Mouse (Mus musculus) liver, embryonic 13.5 days (tissue): Measurements from ENCODE around the gene Dynlt1b. TPM values are rescaled to one million over a fixed set of nuclear protein-coding genes. Genes with fewer than 3 reads are reported as not detected.
"Not testable (repeated sequence)": the region's sequence is repeated elsewhere in the genome, so short reads cannot be mapped to it uniquely, and the experiment has no call there.

Experiments used
- ATAC-seq: fragments of 200-750 bp; cut with Nextera tagmentation; 2 replicates; pipeline ENCODE4 v1.8.0; 2017; ENCODE audit warnings: low read depth, mild to moderate bottlenecking, moderate number of reproducible peaks, moderate library complexity
- DNase-seq: peaks from one replicate; pipeline ENCODE4 v3.0.0; 2022
- H3K27ac ChIP-seq: fragments of 300-500 bp; sonication (generic); 2 replicates; pipeline ENCODE4 v1.5.1; 2015; ENCODE audit warnings: moderate library complexity, mild to moderate bottlenecking, inconsistent platforms
- H3K27me3 ChIP-seq: fragments of 300-500 bp; sonication (generic); 2 replicates; pipeline ENCODE4 v1.6.1; 2015; ENCODE audit warnings: mild to moderate bottlenecking, inconsistent platforms
- H3K36me3 ChIP-seq: fragments of 300-500 bp; sonication (generic); 2 replicates; pipeline ENCODE4 v1.6.1; 2015; ENCODE audit warnings: mild to moderate bottlenecking, inconsistent platforms
- H3K4me1 ChIP-seq: fragments of 300-500 bp; sonication (generic); replicated peaks from 2 replicates; pipeline ENCODE4 v1.6.1; 2015; ENCODE audit warnings: inconsistent platforms
- H3K4me2 ChIP-seq: fragments of 300-500 bp; sonication (generic); 2 replicates; pipeline ENCODE4 v1.6.1; 2015; ENCODE audit warnings: inconsistent platforms, mild to moderate bottlenecking, moderate library complexity
- H3K4me3 ChIP-seq: fragments of 300-500 bp; sonication (generic); replicated peaks from 2 replicates; pipeline ENCODE4 v1.5.1; 2015; ENCODE audit warnings: mild to moderate bottlenecking, inconsistent platforms
- H3K9ac ChIP-seq: fragments of 300-500 bp; sonication (generic); 2 replicates; pipeline ENCODE4 v1.6.1; 2015; ENCODE audit warnings: mild to moderate bottlenecking, inconsistent platforms
- H3K9me3 ChIP-seq: fragments of 300-500 bp; sonication (generic); replicated peaks from 2 replicates; pipeline ENCODE4 v1.6.1; 2016; ENCODE audit warnings: inconsistent platforms
- WGBS: fragments of 180-500 bp; shearing (Covaris S2); methylation state at CpG from one replicate; pipeline ENCODE4 v1.1.7; 2015; ENCODE audit not compliant: insufficient replicate concordance; 5-methylcytosine and 5-hydroxymethylcytosine counted together
- polyA plus RNA-seq: library from polyadenylated mRNA; unstranded; fragments of >200 nt; fragmentation: Nextera tagmentation; extraction: Ambion mirVana; gene quantifications from 2 replicates; pipeline ENCODE4 v1.2.1, GENCODE M21; 2015

Dynlt1b gene
- polyA plus RNA-seq, 1 experiment from 2014 or later = 224 TPM

DNA sequence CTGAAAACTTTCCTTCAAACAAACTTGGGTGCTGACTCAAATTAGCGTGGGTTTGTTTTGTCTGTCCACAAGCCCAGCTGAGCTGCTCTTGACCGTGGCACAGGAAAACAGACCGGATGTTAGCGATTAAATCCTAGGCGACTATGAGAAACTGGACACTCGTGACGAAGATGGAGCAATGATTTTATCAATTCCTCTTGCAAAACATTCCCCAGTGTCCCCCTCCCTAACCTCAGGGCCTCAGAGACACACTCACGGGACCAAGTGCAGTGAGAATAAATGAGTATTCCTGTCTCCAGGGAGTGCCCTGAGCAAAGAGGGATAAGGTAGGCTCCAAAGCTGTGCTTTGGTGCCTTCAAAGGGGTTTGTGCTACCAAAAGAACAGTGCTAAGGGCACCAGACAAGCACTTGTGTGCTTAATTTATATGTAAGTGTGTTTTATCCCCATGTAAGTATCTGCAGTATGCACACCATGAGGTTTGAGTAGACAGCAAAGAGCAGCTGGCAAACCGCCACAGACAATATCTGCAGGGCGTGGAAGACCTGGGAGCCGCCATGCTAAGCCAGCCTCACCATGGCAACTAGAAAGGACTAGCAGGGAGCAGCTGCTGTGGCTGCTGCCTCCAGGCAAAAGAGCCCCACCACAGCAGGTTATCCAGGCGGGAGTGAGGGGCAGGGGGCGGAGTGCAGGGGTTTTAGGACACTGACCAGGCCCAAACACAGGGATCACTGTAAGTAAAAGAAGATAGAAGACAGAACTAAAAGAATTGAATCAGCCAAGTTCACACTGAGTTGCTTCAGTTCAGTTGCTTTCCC lies 30.4 kb upstream of the Dynlt1b start:
- H3K4me1 ChIP-seq, H3K9me3 ChIP-seq, DNase-seq, H3K36me3 ChIP-seq, H3K4me3 ChIP-seq, H3K27ac ChIP-seq, H3K4me2 ChIP-seq, H3K9ac ChIP-seq, H3K27me3 ChIP-seq, ATAC-seq: not testable (repeated sequence)
- 32% methylated on average over 8 of the region's 13 CpGs for WGBS

DNA sequence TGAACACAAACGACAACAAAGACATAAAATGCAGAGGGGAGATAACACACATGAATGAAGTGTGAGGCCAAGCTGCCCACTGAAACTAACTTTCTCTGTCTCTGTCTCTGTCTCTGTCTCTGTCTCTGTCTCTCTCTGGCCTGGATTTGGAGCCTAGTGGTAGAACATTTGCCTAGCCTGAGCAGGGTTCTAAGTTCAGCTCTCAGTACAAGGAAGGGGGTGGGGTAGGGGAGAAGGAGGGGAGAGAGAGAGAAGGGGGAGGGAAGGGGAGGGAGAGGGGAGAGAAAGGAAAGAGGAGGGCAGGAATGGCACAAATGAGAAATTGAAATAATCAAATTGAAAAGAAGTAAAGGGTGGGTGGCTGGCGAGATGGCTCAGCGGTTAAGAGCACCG lies 29.8 kb upstream of the Dynlt1b start:
- H3K27ac ChIP-seq, DNase-seq, H3K4me1 ChIP-seq, H3K27me3 ChIP-seq, ATAC-seq, H3K9ac ChIP-seq, H3K4me2 ChIP-seq, H3K36me3 ChIP-seq, H3K4me3 ChIP-seq, H3K9me3 ChIP-seq: not testable (repeated sequence)
- WGBS = 66% methylated on average over 4 of the region's 4 CpGs

DNA sequence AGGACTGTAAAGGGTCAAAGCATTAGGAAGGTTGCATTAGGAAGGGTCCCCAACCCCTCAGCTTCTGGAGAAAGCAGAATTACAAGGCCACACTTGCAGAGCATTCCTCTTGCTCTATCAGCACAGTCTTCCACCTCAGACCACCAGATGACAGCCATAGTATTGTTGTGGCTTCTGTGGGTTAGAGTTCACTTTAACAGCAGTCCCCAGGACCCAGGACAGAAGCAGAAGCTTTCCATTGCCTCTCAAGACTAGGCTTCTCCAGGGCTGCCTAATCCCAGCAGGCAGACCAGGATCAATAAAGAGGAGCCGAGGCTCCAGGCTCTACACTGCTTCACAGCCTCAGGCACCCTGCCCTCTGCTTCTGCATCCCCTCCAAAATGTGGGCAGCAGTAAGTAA lies 25.4 kb upstream of the Dynlt1b start:
- not testable (repeated sequence) for H3K27ac ChIP-seq, DNase-seq, H3K9me3 ChIP-seq, H3K4me3 ChIP-seq, H3K4me2 ChIP-seq, H3K36me3 ChIP-seq, H3K4me1 ChIP-seq, H3K27me3 ChIP-seq, H3K9ac ChIP-seq, ATAC-seq
- 30% methylated on average over 1 of the region's 1 CpGs for WGBS

DNA sequence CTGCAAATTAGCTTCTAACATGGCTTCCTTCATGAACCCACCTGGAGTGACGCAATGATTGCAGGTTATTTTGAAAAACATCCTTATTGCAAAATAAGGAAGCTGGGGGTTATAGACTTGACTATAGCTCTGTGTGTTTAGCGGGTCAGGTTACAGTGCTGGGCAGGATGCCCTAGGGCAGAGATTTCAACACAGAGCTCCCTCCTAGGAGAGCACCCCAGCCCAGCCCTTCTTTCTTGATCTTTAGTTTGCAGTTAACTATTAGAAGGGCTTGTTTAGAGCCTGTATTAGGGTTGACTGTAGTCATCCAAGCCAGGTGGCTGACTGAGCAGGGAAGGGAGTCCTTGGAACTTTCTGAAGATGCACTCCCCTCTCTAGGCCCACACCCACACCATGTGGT lies 22.9 kb upstream of the Dynlt1b start:
- not testable (repeated sequence) for H3K4me3 ChIP-seq, H3K27ac ChIP-seq, H3K9me3 ChIP-seq, ATAC-seq, DNase-seq, H3K27me3 ChIP-seq, H3K4me1 ChIP-seq, H3K4me2 ChIP-seq, H3K9ac ChIP-seq, H3K36me3 ChIP-seq
- 45% methylated on average over 1 of the region's 2 CpGs for WGBS

DNA sequence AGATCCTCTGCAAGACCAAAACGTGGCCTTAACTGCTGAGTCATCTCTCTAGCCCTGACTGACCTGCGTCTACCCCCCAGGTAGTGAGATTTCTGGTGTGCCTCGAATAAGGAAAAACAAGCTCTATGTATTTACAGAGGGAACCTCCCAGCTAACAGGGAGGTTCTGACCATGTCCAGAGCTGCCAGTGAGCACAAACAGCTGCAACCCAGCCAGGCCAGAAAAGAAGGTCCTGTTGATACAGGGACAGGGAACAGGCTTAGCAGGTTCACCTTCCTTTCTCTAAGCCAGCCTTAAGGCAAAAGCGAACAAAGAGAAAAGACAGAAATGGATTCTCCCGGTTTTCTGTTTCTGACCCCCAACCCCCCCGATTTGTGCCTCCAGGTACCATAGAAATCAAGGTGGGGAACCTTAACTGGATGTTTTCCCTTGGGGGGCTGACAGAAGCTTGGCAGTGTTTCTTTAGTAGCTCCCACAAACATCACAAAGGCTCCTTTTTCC lies 19.1 kb upstream of the Dynlt1b start:
- H3K9me3 ChIP-seq, H3K4me1 ChIP-seq, H3K36me3 ChIP-seq, ATAC-seq, H3K27ac ChIP-seq, H3K27me3 ChIP-seq, H3K9ac ChIP-seq, H3K4me2 ChIP-seq, H3K4me3 ChIP-seq, DNase-seq: not testable (repeated sequence)
- 43% methylated on average over 6 of the region's 6 CpGs for WGBS

DNA sequence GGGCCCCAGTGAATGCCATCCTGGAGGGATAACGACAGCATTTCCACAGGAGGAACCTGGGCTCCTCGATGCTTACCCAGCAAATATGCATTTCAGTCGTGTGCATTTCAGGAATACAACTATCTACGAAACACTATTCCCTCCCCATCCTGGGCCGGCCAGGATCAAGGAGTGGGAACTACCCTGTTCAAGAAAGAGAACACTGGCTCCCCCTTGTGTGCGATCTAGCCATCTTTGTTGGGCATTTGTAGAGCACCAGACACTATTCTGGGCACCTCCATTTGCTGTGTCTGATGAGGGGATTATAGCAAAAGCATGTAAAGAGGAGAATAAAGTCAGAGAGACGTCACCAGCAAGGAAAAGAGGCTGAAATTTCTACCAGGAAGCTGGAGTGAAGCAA lies 12.8 kb upstream of the Dynlt1b start:
- not testable (repeated sequence) for H3K4me1 ChIP-seq, H3K9ac ChIP-seq, ATAC-seq, H3K9me3 ChIP-seq, DNase-seq, H3K36me3 ChIP-seq, H3K27me3 ChIP-seq, H3K4me3 ChIP-seq, H3K4me2 ChIP-seq, H3K27ac ChIP-seq
- WGBS = 27% methylated on average over 6 of the region's 7 CpGs

DNA sequence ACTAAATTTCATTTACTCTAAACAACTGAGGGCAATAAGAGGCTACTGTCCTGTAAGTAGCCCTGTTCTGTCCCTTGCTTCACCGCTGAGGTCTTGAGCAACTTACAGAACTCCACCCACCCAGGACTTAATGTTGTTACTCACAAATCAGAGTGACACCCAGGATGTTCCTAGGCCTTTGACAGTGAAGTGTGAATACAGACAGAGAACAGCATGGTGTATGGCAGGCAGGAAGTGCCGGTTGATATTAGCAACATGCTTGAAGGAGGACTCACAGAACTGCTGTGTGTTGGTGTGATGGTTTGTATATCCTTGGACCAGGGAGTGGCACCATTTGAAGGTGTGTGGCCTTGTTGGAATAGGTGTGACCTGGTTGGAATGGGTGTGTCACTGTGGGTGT lies 9.4 kb upstream of the Dynlt1b start:
- not testable (repeated sequence) for ATAC-seq

DNA sequence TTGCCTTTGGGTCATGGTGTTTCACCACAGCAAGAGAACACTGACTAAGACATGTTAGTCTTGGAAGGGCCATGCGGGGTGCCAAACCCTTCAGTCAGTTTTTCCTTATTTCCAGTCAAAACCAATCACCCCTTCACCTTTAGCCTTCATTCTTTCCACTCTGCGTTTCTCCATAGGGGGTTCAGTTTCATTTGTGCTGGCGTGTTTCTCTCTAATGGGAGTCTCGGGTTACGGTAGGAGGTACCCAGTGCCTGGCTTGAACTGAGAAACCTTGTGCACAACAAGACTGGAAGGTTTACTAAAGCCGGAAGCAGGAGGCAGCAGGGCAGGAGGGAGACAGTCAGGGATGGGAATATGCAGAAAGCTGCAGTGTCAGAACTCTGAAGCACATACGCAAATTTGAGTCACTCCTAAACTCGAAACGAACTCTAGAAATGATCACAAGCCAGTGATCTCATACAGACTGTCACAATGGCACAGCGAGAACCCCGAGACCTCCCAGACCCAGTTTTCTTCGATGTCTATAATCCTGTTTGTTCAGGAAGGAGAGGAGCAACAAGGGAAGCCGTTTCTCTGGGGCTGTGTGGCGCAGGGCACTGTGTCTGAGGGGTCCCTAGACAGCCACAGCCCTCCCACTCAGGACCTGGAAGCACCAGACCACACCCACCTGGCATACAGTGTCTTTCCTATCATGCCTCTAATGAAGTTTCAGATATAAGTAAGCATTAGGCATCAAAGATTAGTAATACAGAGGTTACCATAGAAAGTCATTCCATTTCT lies 8.2 kb upstream of the Dynlt1b start:
- not testable (repeated sequence) for H3K4me2 ChIP-seq, H3K9ac ChIP-seq, H3K9me3 ChIP-seq, H3K4me1 ChIP-seq, DNase-seq, H3K36me3 ChIP-seq, H3K27me3 ChIP-seq, ATAC-seq, H3K27ac ChIP-seq, H3K4me3 ChIP-seq
- WGBS = 61% methylated on average over 13 of the region's 14 CpGs

More for the DNA sequence above, 9.4 kb upstream of the Dynlt1b start:
- H3K4me1 ChIP-seq, H3K36me3 ChIP-seq, H3K9ac ChIP-seq, H3K27ac ChIP-seq, H3K4me3 ChIP-seq, H3K27me3 ChIP-seq, DNase-seq, H3K4me2 ChIP-seq, H3K9me3 ChIP-seq: not testable (repeated sequence)
- 73% methylated on average over 1 of the region's 2 CpGs for WGBS

DNA sequence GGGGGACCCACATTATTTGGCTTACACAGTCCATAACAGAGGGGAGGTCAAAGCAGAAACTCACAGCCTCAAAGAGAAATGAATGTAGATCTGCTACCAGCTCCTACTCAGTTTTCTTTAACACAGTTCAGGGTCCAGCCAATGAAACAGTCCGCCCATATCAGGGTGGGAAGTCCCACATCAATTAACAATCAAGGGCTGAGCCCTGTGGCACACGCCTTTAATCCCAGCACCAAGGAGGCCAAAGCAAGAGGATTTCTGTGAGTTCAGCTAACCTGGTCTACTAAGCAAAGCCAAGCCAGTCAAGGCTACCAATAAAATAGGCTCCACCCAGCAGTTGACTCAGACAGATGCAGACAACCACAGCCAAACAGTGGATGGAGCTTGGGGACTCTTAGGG lies 7.5 kb upstream of the Dynlt1b start:
- ATAC-seq, H3K4me2 ChIP-seq, DNase-seq, H3K4me1 ChIP-seq, H3K4me3 ChIP-seq, H3K9me3 ChIP-seq, H3K27me3 ChIP-seq, H3K27ac ChIP-seq, H3K9ac ChIP-seq, H3K36me3 ChIP-seq: not testable (repeated sequence)
- WGBS = 51% methylated on average over 2 of the region's 2 CpGs

DNA sequence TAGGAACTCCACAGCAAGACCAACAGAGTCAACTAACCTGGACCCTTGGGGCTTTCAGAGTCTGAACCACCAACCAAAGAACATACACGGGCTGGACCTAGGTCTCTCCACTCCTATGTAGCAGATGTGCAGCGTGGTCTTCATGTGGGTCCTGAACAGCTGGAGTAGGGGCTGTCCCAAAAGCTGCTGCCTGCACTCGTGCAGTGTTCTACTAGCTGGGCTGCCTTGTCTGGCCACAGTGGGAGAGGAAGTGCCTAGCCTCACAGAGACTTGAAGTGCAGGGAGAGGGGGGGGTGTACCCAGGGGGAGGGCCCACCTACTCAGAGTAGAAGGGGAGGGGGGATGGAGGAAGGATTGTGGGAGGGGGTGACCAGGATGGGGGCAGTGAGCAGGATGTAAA lies 7.1 kb upstream of the Dynlt1b start:
- not testable (repeated sequence) for H3K36me3 ChIP-seq, H3K4me1 ChIP-seq, DNase-seq, ATAC-seq, H3K9ac ChIP-seq, H3K4me2 ChIP-seq, H3K27ac ChIP-seq, H3K4me3 ChIP-seq, H3K9me3 ChIP-seq, H3K27me3 ChIP-seq
- 31% methylated on average over 3 of the region's 3 CpGs for WGBS

DNA sequence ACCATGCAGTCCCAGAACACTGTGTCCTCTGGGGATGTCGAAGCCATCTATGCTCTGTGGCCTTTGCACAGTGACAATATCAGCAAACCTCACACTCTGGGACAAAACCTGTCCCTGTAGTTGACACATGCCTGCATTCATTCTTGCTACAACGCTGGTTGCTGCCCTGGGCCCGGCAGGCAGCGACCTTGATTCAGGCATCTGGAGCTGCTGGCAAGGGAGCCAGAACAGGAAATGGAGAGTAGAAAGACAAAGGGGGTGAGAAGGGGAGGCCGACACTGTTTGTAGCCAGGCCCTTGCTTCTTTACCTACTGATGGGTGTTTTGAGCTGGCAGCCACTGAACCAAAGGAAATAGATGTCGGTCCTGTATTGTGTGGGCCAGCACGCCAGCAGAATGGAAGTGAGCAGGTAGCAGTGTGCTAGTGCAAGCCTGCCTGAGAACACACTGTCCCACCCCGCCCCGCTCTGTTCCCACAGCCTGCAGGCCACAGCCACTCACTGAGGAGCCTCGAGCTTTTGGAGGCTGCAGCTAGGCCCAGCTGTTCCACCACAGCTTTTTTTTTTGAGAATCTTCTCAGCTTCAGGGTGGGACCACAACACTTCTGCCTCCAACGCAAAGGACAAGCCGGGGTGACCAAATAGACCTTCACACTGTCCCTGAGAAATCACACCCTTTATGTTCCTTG lies 5.5 kb upstream of the Dynlt1b start:
- not testable (repeated sequence) for H3K27me3 ChIP-seq, H3K4me3 ChIP-seq, H3K4me2 ChIP-seq, H3K27ac ChIP-seq, H3K4me1 ChIP-seq, ATAC-seq, H3K36me3 ChIP-seq, DNase-seq, H3K9me3 ChIP-seq, H3K9ac ChIP-seq
- 53% methylated on average over 12 of the region's 12 CpGs for WGBS
